Mouse (Mus musculus) kidney, adult 2 months (tissue): ENCODE results near the gene Snap25.

Experiments used
- CTCF ChIP-seq: fragments of 200-500 bp; conservative IDR thresholded peaks from 2 replicates; pipeline ENCODE4 v1.5.1; 2011; ENCODE audit warnings: low read depth, mild to moderate bottlenecking, control low read depth, low read length, moderate library complexity, mixed read lengths; ENCODE audit not compliant: insufficient read depth, insufficient read length
- POLR2A ChIP-seq: fragments of 200-500 bp; IDR thresholded peaks from one replicate; pipeline ENCODE4 v1.6.1; 2011; ENCODE audit warnings: low read depth, low read length, control low read depth

GRCm38 (mm10) chr2:136699429-136700227 lies 13.6 kb upstream of the Snap25 start:
- TF ChIP-seq POLR2A, result no peak
- no peak for TF ChIP-seq CTCF
